Mouse (Mus musculus) ovary, adult 18-20 months (tissue): ENCODE measurements at regions not wholly inside any gene's neighbourhood (a gene's known extent, or its start where the extent isn't known, plus 50 kb on each side); places are given as distances from the start of the nearest gene placed in this dataset.
"Not testable (repeated sequence)": the region's sequence is repeated elsewhere in the genome, so short reads cannot be mapped to it uniquely, and the experiment has no call there.

Source experiments
- DNase-seq: peaks from one replicate; pipeline ENCODE4 v3.0.0; 2022; ENCODE audit warnings: low spot score, mixed read lengths

DNA sequence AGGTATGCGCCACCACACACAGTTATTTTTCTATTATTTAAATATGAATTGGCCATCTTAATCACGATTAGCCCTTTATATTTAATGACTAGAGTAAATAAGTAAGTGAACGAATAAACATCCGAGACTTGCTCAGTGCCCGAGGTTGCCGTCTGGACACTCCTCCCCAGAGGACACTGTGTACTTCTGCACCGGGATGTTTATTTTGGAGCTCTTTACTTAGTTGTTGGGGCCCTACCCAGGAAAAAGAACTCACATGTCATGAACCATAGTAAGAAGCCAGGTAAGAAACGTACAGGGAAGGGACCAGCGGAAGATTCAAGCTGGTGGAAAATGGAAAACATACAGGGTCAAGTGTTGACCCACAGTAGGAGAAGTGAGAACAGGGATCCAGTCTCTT, 89.0 kb downstream of the Akr1d1 start:
- no peak for DNase-seq

- no peak for DNase-seq
Observed at GRCm38 (mm10) chr6:37621364-37622029, 91.5 kb downstream of the Akr1d1 start.

- DNase-seq: no peak
Observed at GRCm38 (mm10) chr6:37622273-37622672, 92.3 kb downstream of the Akr1d1 start.

GRCm38 (mm10) chr6:37627206-37627605, 97.2 kb downstream of the Akr1d1 start:
- DNase-seq: no peak

DNA sequence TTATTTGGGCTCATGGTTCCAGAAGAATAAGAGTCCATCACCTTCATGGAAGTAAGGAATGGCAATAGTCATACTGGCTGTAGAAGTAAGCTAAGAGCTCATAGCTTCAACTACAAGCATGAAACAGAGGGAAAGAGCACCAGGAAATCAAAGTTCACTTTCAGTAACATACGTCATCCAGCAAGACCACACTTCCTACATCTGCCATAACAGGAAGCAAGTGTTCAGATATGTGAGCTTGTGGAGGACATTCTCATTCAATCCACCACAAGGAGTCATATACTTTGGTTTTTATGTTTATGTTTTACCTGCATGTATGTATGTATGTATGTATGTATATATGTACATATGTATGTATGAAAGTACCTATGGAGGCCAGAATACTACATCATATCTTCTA, 104.0 kb downstream of the Akr1d1 start:
- DNase-seq: no peak

- DNase-seq: no peak
Observed at GRCm38 (mm10) chr6:37642066-37642465, 112.1 kb downstream of the Akr1d1 start.

- no peak for DNase-seq
Observed at GRCm38 (mm10) chr6:37642701-37643121, 112.7 kb downstream of the Akr1d1 start.

- no peak for DNase-seq
Observed at GRCm38 (mm10) chr6:37643176-37643575, 113.2 kb downstream of the Akr1d1 start.

GRCm38 (mm10) chr6:37643718-37644117, 113.7 kb downstream of the Akr1d1 start:
- no peak for DNase-seq

- DNase-seq: no peak
Observed at GRCm38 (mm10) chr6:37645551-37645950, 115.6 kb downstream of the Akr1d1 start.

DNA sequence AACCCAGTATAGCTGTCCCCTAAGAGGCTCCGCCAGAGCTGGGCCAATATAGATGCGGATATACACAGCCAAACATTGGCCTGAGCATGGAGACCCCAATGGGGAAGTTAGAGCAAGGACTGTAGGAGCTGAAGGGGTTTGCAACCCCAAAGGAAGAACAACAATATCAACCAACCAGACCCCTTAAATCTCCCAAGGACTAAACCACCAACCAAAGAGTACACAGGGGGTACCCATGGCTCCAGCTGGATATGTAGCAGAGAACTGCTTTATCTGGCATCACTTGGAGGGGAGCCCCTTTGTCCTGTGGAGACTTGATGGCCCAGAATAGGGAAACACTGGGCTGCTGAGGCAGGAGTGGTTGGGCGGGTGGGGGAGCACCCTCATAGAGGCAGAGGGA, 127.3 kb downstream of the Akr1d1 start:
- not testable (repeated sequence) for DNase-seq

DNA sequence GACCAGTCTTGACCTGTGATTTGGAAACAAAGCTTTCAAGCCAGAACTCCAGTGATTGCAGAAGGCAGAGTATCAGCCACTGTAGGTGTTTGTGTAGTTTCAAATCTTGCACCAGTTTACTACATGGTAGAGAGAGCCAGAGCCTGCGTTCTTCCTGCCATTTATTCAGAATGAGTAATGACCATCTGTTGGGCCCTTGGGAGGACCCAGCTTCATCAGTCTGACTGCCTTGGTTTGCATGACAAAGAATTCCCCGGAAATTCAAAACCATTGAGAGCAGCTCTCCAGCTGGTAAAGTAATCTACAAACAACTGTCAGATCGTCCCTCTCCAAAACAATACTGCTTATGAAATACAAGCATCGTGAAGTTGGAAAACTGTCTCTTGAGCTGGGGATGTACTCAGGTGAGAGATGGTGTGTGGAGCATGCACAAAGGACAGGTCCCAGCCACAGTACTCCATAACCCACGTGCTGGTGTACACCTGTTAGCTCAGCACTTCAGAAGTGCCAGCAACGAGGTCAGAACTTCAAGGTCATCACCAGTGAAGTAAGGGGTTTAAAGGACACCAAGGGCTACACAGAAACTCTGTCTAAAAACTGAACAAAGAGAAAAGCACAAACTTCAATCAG, 128.2 kb downstream of the Akr1d1 start:
- no peak for DNase-seq

GRCm38 (mm10) chr6:37662747-37663146, 132.8 kb downstream of the Akr1d1 start:
- DNase-seq: no peak

GRCm38 (mm10) chr6:37665576-37665975, 135.6 kb downstream of the Akr1d1 start:
- no peak for DNase-seq

DNA sequence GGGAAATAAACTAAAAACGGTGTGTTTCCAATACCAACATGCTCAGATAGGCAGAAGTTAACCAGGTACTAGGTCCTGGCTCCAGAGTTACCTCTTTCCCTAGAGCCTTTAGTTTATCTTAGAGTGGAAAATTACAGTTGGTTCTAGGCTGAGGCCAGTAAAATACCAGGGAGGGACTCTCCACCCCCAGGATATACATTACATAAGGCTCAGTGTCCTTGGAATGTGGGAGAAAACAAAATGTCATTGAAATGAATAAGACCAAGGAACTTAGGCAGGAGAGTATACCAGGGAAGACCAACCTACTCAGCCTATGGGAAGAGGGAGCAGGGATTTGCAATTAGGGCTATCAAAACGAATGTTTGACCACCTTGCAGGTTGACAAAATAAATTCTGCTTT, 139.4 kb downstream of the Akr1d1 start:
- no peak for DNase-seq

- no peak for DNase-seq
Observed at GRCm38 (mm10) chr6:37670701-37671100, 140.7 kb downstream of the Akr1d1 start.

DNA sequence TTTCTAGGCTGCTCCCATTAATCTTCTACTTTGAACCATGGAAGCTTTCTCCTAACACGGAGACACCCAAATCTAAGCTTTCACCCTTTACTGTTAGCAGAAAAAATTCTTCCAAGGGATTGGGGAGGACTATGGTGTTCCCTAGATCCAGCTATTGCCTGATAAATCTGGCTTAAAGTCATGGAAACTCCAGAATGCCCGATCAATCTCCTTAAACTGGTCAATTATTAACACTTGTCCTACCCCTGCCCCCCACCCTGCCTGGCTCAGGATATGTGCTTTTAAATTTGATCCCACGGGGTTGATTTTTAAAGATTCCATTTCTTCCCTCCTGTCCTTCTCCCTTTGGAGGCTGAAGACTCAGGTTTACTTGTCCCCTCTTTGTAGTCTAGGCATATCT, 149.9 kb downstream of the Akr1d1 start:
- DNase-seq: no peak

DNA sequence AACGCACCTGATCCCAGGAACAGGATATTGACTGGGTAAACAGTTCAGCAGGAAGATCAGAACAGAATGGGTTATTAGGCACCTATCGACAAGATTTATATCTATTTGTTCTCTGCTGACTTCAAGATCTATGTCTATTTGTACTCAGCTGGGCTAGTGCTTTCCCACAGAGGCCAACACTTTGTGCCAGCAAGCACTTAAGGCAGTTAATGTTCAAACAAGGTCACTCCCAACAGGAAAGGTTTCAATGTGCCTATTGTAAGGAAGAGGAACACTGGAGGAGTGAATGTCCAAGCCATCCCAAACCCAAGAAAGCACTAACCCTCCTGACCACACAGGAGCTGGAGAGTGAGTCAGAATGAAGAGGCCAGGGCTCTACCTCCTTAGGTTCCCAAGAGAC, 151.4 kb downstream of the Akr1d1 start:
- not testable (repeated sequence) for DNase-seq

- no peak for DNase-seq
Observed at GRCm38 (mm10) chr6:37686094-37686493, 156.1 kb downstream of the Akr1d1 start.

- DNase-seq: no peak
Observed at GRCm38 (mm10) chr6:37688866-37689617, 159.1 kb downstream of the Akr1d1 start.

DNA sequence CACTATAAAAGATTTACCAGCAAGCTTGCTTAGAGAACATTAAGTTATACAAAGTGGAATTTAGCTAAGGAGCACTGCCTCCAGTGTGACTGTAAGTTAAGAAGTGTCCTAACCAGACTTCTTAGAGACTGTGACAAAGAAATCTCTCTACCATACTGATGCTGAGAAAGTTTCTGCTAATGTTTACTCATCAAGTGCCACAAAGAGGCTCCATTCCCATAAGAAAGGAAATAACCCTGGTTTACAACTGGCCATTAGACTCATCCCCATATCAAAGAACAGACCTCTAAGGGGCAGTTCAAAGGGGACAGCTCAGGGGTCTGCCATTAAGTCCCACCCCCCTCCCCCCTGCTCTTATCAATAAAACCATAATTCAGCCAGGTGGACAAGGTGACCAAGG, 159.7 kb downstream of the Akr1d1 start:
- no peak for DNase-seq

GRCm38 (mm10) chr6:37691976-37692644, 162.1 kb downstream of the Akr1d1 start:
- DNase-seq: no peak

GRCm38 (mm10) chr6:37692758-37693157, 162.8 kb downstream of the Akr1d1 start:
- no peak for DNase-seq
